Mouse (Mus musculus): ENCODE data around the gene Bcar3. TPM values are rescaled to one million over a fixed set of nuclear protein-coding genes. Genes with fewer than 3 reads are reported as not detected.

The Bcar3 gene
- polyA plus RNA-seq, 1 experiment from 2014 or later, result 16.2 TPM

GRCm38 (mm10) chr3:122539961-122540690, 246.2 kb downstream of the Bcar3 start:
- no peak for ATAC-seq (ENCODE audit: borderline replicate concordance, extremely low read depth, low FRiP score, low TSS enrichment)
- no peak overlapping the region for H3K4me3 ChIP-seq
- no peaks in the 10 kb centered on the region for H3K4me1 ChIP-seq
- H3K4me2 ChIP-seq, result no peak overlapping the region
- no peak overlapping the region for H3K27ac ChIP-seq
- H3K9ac ChIP-seq, result no peak overlapping the region
- H3K36me3 ChIP-seq, result peaks cover 64% of the 10 kb centered on the region
- H3K27me3 ChIP-seq, result no peaks in the 10 kb centered on the region
- H3K9me3 ChIP-seq, result no peaks in the 10 kb centered on the region
- 73% methylated on average over 17 of the region's 17 CpGs for WGBS

GRCm38 (mm10) chr3:122540918-122541317, 247.0 kb downstream of the Bcar3 start:
- no peaks in the 10 kb centered on the region for H3K9me3 ChIP-seq
- peaks cover 69% of the 10 kb centered on the region for H3K36me3 ChIP-seq
- no peaks in the 10 kb centered on the region for H3K4me1 ChIP-seq
- WGBS, result 75% methylated on average over 4 of the region's 4 CpGs
- no peaks in the 10 kb centered on the region for H3K27me3 ChIP-seq
- H3K4me3 ChIP-seq, result no peak overlapping the region
- no peak for ATAC-seq (ENCODE audit: borderline replicate concordance, extremely low read depth, low FRiP score, low TSS enrichment)
- H3K27ac ChIP-seq, result no peak overlapping the region
- H3K4me2 ChIP-seq, result no peak overlapping the region
- no peak overlapping the region for H3K9ac ChIP-seq

- no peak overlapping the region for H3K27ac ChIP-seq
- WGBS, result 66% methylated on average over 2 of the region's 2 CpGs
- H3K4me3 ChIP-seq, result no peak overlapping the region
- ATAC-seq (ENCODE audit: borderline replicate concordance, extremely low read depth, low FRiP score, low TSS enrichment), result no peak
- no peaks in the 10 kb centered on the region for H3K27me3 ChIP-seq
- no peaks in the 10 kb centered on the region for H3K9me3 ChIP-seq
- H3K9ac ChIP-seq, result no peak overlapping the region
- no peak overlapping the region for H3K4me2 ChIP-seq
- peaks cover 47% of the 10 kb centered on the region for H3K36me3 ChIP-seq
- no peaks in the 10 kb centered on the region for H3K4me1 ChIP-seq
Measured at GRCm38 (mm10) chr3:122545346-122545745, 251.4 kb downstream of the Bcar3 start.

- H3K27ac ChIP-seq, result no peak overlapping the region
- no peaks in the 10 kb centered on the region for H3K9me3 ChIP-seq
- peaks cover 26% of the 10 kb centered on the region for H3K36me3 ChIP-seq
- 70% methylated on average over 4 of the region's 4 CpGs for WGBS
- no peak for ATAC-seq (ENCODE audit: borderline replicate concordance, extremely low read depth, low FRiP score, low TSS enrichment)
- H3K9ac ChIP-seq, result no peak overlapping the region
- H3K4me1 ChIP-seq, result no peaks in the 10 kb centered on the region
- H3K4me2 ChIP-seq, result no peak overlapping the region
- no peaks in the 10 kb centered on the region for H3K27me3 ChIP-seq
- H3K4me3 ChIP-seq, result no peak overlapping the region
Measured at GRCm38 (mm10) chr3:122547469-122547868, 253.5 kb downstream of the Bcar3 start.

GRCm38 (mm10) chr3:122551174-122551573, 257.2 kb downstream of the Bcar3 start:
- Histone ChIP-seq H3K36me3 (peaks cover 9% of the 10 kb centered on the region; the same call in 1 of the 2 replicates), H3K4me1 (no peaks in the 10 kb centered on the region), H3K4me3 (no peak overlapping the region), H3K9ac (no peak overlapping the region), H3K9me3 (no peaks in the 10 kb centered on the region), H3K4me2 (no peak overlapping the region), H3K27me3 (no peaks in the 10 kb centered on the region), H3K27ac (no peak overlapping the region)
- 88% methylated on average over 3 of the region's 3 CpGs for WGBS
- no peak for ATAC-seq (ENCODE audit: borderline replicate concordance, extremely low read depth, low FRiP score, low TSS enrichment)

GRCm38 (mm10) chr3:122557766-122558165, 263.8 kb downstream of the Bcar3 start:
- no peak overlapping the region for H3K27ac ChIP-seq
- H3K9ac ChIP-seq, result no peak overlapping the region
- peaks cover 6% of the 10 kb centered on the region for H3K36me3 ChIP-seq
- H3K4me2 ChIP-seq, result no peak overlapping the region
- no peaks in the 10 kb centered on the region for H3K4me1 ChIP-seq
- 51% methylated on average over 2 of the region's 2 CpGs for WGBS
- no peak for ATAC-seq (ENCODE audit: borderline replicate concordance, extremely low read depth, low FRiP score, low TSS enrichment)
- no peak overlapping the region for H3K4me3 ChIP-seq
- no peaks in the 10 kb centered on the region for H3K27me3 ChIP-seq
- H3K9me3 ChIP-seq, result no peaks in the 10 kb centered on the region

- H3K27ac ChIP-seq, result no peak overlapping the region
- peaks cover 13% of the 10 kb centered on the region for H3K36me3 ChIP-seq
- no peaks in the 10 kb centered on the region for H3K9me3 ChIP-seq
- 11% methylated on average over 7 of the region's 7 CpGs for WGBS
- no peak overlapping the region for H3K4me2 ChIP-seq
- no peaks in the 10 kb centered on the region for H3K4me1 ChIP-seq
- H3K27me3 ChIP-seq, result no peaks in the 10 kb centered on the region
- no peak overlapping the region for H3K4me3 ChIP-seq
- no peak overlapping the region for H3K9ac ChIP-seq
- ATAC-seq (ENCODE audit: borderline replicate concordance, extremely low read depth, low FRiP score, low TSS enrichment), result no peak
Measured at GRCm38 (mm10) chr3:122565285-122565684, 271.3 kb downstream of the Bcar3 start.

GRCm38 (mm10) chr3:122566112-122566511, 272.2 kb downstream of the Bcar3 start:
- no peaks in the 10 kb centered on the region for H3K4me1 ChIP-seq
- H3K4me2 ChIP-seq, result no peak overlapping the region
- no peak overlapping the region for H3K27ac ChIP-seq
- H3K27me3 ChIP-seq, result no peaks in the 10 kb centered on the region
- H3K9ac ChIP-seq, result no peak overlapping the region
- WGBS, result 65% methylated on average over 3 of the region's 3 CpGs
- peaks cover 13% of the 10 kb centered on the region for H3K36me3 ChIP-seq
- no peaks in the 10 kb centered on the region for H3K9me3 ChIP-seq
- H3K4me3 ChIP-seq, result no peak overlapping the region
- no peak for ATAC-seq (ENCODE audit: borderline replicate concordance, extremely low read depth, low FRiP score, low TSS enrichment)

GRCm38 (mm10) chr3:122566549-122566948, 272.6 kb downstream of the Bcar3 start:
- Histone ChIP-seq H3K4me1 (no peaks in the 10 kb centered on the region; the same call in 1 of the 2 replicates), H3K9me3 (no peaks in the 10 kb centered on the region), H3K4me3 (no peak overlapping the region), H3K9ac (no peak overlapping the region), H3K27me3 (no peaks in the 10 kb centered on the region), H3K4me2 (no peak overlapping the region), H3K27ac (no peak overlapping the region), H3K36me3 (peaks cover 13% of the 10 kb centered on the region)
- WGBS, result 58% methylated on average over 4 of the region's 4 CpGs
- ATAC-seq (ENCODE audit: borderline replicate concordance, extremely low read depth, low FRiP score, low TSS enrichment), result no peak

GRCm38 (mm10) chr3:122573426-122574286, 279.7 kb downstream of the Bcar3 start:
- ATAC-seq (ENCODE audit: borderline replicate concordance, extremely low read depth, low FRiP score, low TSS enrichment), result no peak
- H3K9ac ChIP-seq, result no peak overlapping the region
- WGBS, result 75% methylated on average over 5 of the region's 5 CpGs

GRCm38 (mm10) chr3:122574921-122575320, 281.0 kb downstream of the Bcar3 start:
- Histone ChIP-seq H3K9me3 (no peaks in the 10 kb centered on the region), H3K27ac (no peak overlapping the region), H3K4me2 (no peak overlapping the region), H3K4me1 (peaks cover 18% of the 10 kb centered on the region; the same call in 1 of the 2 replicates), H3K4me3 (no peak overlapping the region), H3K36me3 (peaks cover 6% of the 10 kb centered on the region; the same call in 1 of the 2 replicates), H3K9ac (no peak overlapping the region), H3K27me3 (no peaks in the 10 kb centered on the region)
- ATAC-seq (ENCODE audit: borderline replicate concordance, extremely low read depth, low FRiP score, low TSS enrichment), result no peak
- 73% methylated on average over 1 of the region's 1 CpGs for WGBS

More at GRCm38 (mm10) chr3:122573426-122574286, 279.7 kb downstream of the Bcar3 start:
- peaks cover 10% of the 10 kb centered on the region; the same call in 1 of the 2 replicates for H3K36me3 ChIP-seq
- H3K4me2 ChIP-seq, result no peak overlapping the region
- no peak overlapping the region for H3K27ac ChIP-seq
- no peaks in the 10 kb centered on the region for H3K9me3 ChIP-seq
- no peak overlapping the region for H3K4me3 ChIP-seq
- peaks cover 9% of the 10 kb centered on the region; the same call in 1 of the 2 replicates for H3K4me1 ChIP-seq
- no peaks in the 10 kb centered on the region for H3K27me3 ChIP-seq

GRCm38 (mm10) chr3:122577360-122577759, 283.4 kb downstream of the Bcar3 start:
- Histone ChIP-seq H3K27ac (no peak overlapping the region), H3K4me1 (peaks cover 18% of the 10 kb centered on the region; the same call in 1 of the 2 replicates), H3K9ac (no peak overlapping the region), H3K36me3 (peaks cover 6% of the 10 kb centered on the region; the same call in 1 of the 2 replicates), H3K4me2 (no peak overlapping the region), H3K27me3 (no peaks in the 10 kb centered on the region), H3K9me3 (no peaks in the 10 kb centered on the region), H3K4me3 (no peak overlapping the region)
- no peak for ATAC-seq (ENCODE audit: borderline replicate concordance, extremely low read depth, low FRiP score, low TSS enrichment)

All from lung, embryonic 15.5 days (tissue).